In genomic region chr2:33981321-33981720, GRCm38 (mm10) we compare ENCODE assay signal across 24 mouse cellular contexts.
DNase-seq lines count a peak whose midpoint lies in the region; ATAC-seq and TF ChIP-seq lines count a peak whose summit lies in the region.
"Had no signal": no experiment of that assay in that cellular context is flagged by ENCODE, and none has a peak within 500 bp of the region (broad histone marks: within the 10 kb centered on the region; RNA-seq: fewer than 3 reads in every experiment).

No protein-coding gene starts in this region.

- H3K4me3 ChIP-seq in heart, embryonic 10.5 days, result no peak overlapping the region
- H3K4me3 ChIP-seq in heart, embryonic 11.5 days (ENCODE audit: low read depth, low read length), result no peak overlapping the region
- H3K4me3 ChIP-seq in liver, postnatal 0 days (ENCODE audit: low read depth, low read length), result no peak overlapping the region
- no peak overlapping the region for H3K4me3 ChIP-seq in liver, embryonic 11.5 days (ENCODE audit: low read depth, low read length)
- no peak overlapping the region for H3K4me3 ChIP-seq in midbrain, embryonic 14.5 days (replicated peaks; ENCODE audit: low read depth, low read length)
- no peak overlapping the region for H3K4me3 ChIP-seq in midbrain, embryonic 15.5 days
- H3K4me3 ChIP-seq: forebrain, embryonic 10.5 days; forebrain, embryonic 13.5 days; hindbrain, embryonic 13.5 days had no signal

- no peak overlapping the region for H3K9ac ChIP-seq in heart, embryonic 11.5 days (ENCODE audit: low read depth, low read length)
- H3K9ac ChIP-seq in liver, postnatal 0 days (replicated peaks), result no peak overlapping the region
- no peak overlapping the region for H3K9ac ChIP-seq in liver, embryonic 11.5 days (ENCODE audit: low read depth, low read length)
- no peak overlapping the region for H3K9ac ChIP-seq in midbrain, embryonic 14.5 days (replicated peaks; ENCODE audit: low read length)
- H3K9ac ChIP-seq in midbrain, embryonic 15.5 days, result no peak overlapping the region
- H3K9ac ChIP-seq: forebrain, embryonic 13.5 days; hindbrain, embryonic 13.5 days had no signal

- H3K4me1 ChIP-seq in heart, embryonic 10.5 days, result 0 out of 2 replicates have a peak, but pooled peaks cover 5% of the 10 kb centered on the region
- H3K4me1 ChIP-seq in heart, embryonic 11.5 days (ENCODE audit: control insufficient read depth, insufficient read depth, low read length), result no peaks in the 10 kb centered on the region
- H3K4me1 ChIP-seq in liver, postnatal 0 days (ENCODE audit: insufficient read depth), result no peaks in the 10 kb centered on the region
- no peaks in the 10 kb centered on the region for H3K4me1 ChIP-seq in liver, embryonic 11.5 days (replicated peaks; ENCODE audit: control insufficient read depth, insufficient read depth, low read length)
- H3K4me1 ChIP-seq in midbrain, embryonic 14.5 days (ENCODE audit: control insufficient read depth, insufficient read depth, low read length), result peaks cover 23% of the 10 kb centered on the region; the same call in 1 of the 2 replicates
- H3K4me1 ChIP-seq in midbrain, embryonic 15.5 days, result peaks cover 21% of the 10 kb centered on the region

- TF ChIP-seq CTCF in liver, postnatal 0 days (IDR thresholded peaks at IDR 0.05; ENCODE audit: low read depth), result no peak

- ATAC-seq in heart, embryonic 11.5 days (replicated peaks; ENCODE audit: insufficient number of reproducible peaks, low FRiP score, low TSS enrichment), result no peak
- ATAC-seq in liver, postnatal 0 days, result no peak
- no peak for ATAC-seq in liver, embryonic 11.5 days (replicated peaks; ENCODE audit: low FRiP score)
- no peak for ATAC-seq in midbrain, embryonic 14.5 days (ENCODE audit: low FRiP score, low TSS enrichment)
- ATAC-seq in midbrain, embryonic 15.5 days (replicated peaks), result no peak
- ATAC-seq: forebrain, embryonic 13.5 days; forebrain, embryonic 16.5 days; hindbrain, embryonic 16.5 days; Patski had no signal

- no peak overlapping the region for H3K27ac ChIP-seq in heart, embryonic 10.5 days
- H3K27ac ChIP-seq in heart, embryonic 11.5 days (ENCODE audit: low read depth, low read length), result no peak overlapping the region
- no peak overlapping the region for H3K27ac ChIP-seq in liver, postnatal 0 days (ENCODE audit: low read depth)
- no peak overlapping the region for H3K27ac ChIP-seq in liver, embryonic 11.5 days (ENCODE audit: low read depth, low read length)
- 0 out of 2 replicates have a peak overlapping the region, but pooled peaks have one; percentile 81 for H3K27ac ChIP-seq in midbrain, embryonic 14.5 days (replicated peaks; ENCODE audit: low read depth, low read length)
- H3K27ac ChIP-seq in midbrain, embryonic 15.5 days, result no peak overlapping the region
- H3K27ac ChIP-seq: forebrain, embryonic 10.5 days; forebrain, embryonic 13.5 days; hindbrain, embryonic 13.5 days had no signal

- no peak for TF ChIP-seq EP300 in liver, postnatal 0 days (IDR thresholded peaks at IDR 0.05; ENCODE audit: low read depth)

- peak; percentile 70 for DNase-seq in heart, embryonic 10.5 days (ENCODE audit: low spot score)
- DNase-seq in liver, postnatal 0 days, result peak; percentile 10
- DNase-seq in liver, embryonic 11.5 days (ENCODE audit: low spot score), result no peak
- DNase-seq in midbrain, embryonic 14.5 days, result no peak
- peak; percentile 7 for DNase-seq in thymus, postnatal 0 days (ENCODE audit: low spot score)
- DNase-seq in thymus, adult 18-20 months, result no peak
- DNase-seq: adrenal gland, postnatal 10 days; adrenal gland, postnatal 36 days; B cell, adult 2 months; cerebellum, adult 18-20 months; cerebellum, adult 9-10 months; cerebellum, postnatal 14 days; gastrocnemius, postnatal 10 days; gastrocnemius, postnatal 36 days; heart, postnatal 36 days had no signal

- peaks cover 18% of the 10 kb centered on the region for H3K27me3 ChIP-seq in heart, embryonic 10.5 days (ENCODE audit: insufficient read depth, poor library complexity, severe bottlenecking)
- peaks cover 8% of the 10 kb centered on the region; the same call in 1 of the 2 replicates for H3K27me3 ChIP-seq in heart, embryonic 11.5 days (ENCODE audit: control insufficient read depth, insufficient read depth, low read length)
- no peaks in the 10 kb centered on the region for H3K27me3 ChIP-seq in liver, postnatal 0 days (ENCODE audit: insufficient read depth, low read length)
- H3K27me3 ChIP-seq in liver, embryonic 11.5 days (replicated peaks; ENCODE audit: control insufficient read depth, insufficient read depth, low read length), result no peaks in the 10 kb centered on the region; the same call in 1 of the 2 replicates
- H3K27me3 ChIP-seq in midbrain, embryonic 14.5 days (ENCODE audit: control insufficient read depth, insufficient read depth, low read length), result no peaks in the 10 kb centered on the region
- no peaks in the 10 kb centered on the region for H3K27me3 ChIP-seq in midbrain, embryonic 15.5 days (replicated peaks)

- WGBS in heart, embryonic 10.5 days, result 84% methylated on average over 7 of the region's 7 CpGs
- 82% methylated on average over 7 of the region's 7 CpGs for WGBS in heart, embryonic 11.5 days (ENCODE audit: insufficient replicate concordance)
- 68% methylated on average over 7 of the region's 7 CpGs for WGBS in liver, postnatal 0 days (ENCODE audit: insufficient replicate concordance)
- WGBS in liver, embryonic 11.5 days, result 72% methylated on average over 7 of the region's 7 CpGs
- 64% methylated on average over 7 of the region's 7 CpGs for WGBS in midbrain, embryonic 14.5 days
- 79% methylated on average over 5 of the region's 7 CpGs for WGBS in midbrain, embryonic 15.5 days

- no peaks in the 10 kb centered on the region for H3K36me3 ChIP-seq in heart, embryonic 10.5 days
- H3K36me3 ChIP-seq in heart, embryonic 11.5 days (ENCODE audit: control insufficient read depth, insufficient read depth, low read length), result no peaks in the 10 kb centered on the region
- H3K36me3 ChIP-seq in liver, postnatal 0 days (replicated peaks; ENCODE audit: insufficient read depth, low read length), result no peaks in the 10 kb centered on the region
- H3K36me3 ChIP-seq in liver, embryonic 11.5 days (ENCODE audit: control insufficient read depth, insufficient read depth, low read length), result no peaks in the 10 kb centered on the region
- H3K36me3 ChIP-seq in midbrain, embryonic 14.5 days (ENCODE audit: control insufficient read depth, insufficient read depth, low read length), result no peaks in the 10 kb centered on the region
- H3K36me3 ChIP-seq in midbrain, embryonic 15.5 days (replicated peaks), result no peaks in the 10 kb centered on the region
- H3K36me3 ChIP-seq: forebrain, embryonic 10.5 days; G1E; hindbrain, embryonic 13.5 days had no signal

- no peak overlapping the region for H3K4me2 ChIP-seq in heart, embryonic 11.5 days
- no peak overlapping the region for H3K4me2 ChIP-seq in liver, postnatal 0 days (ENCODE audit: low read depth, low read length)
- H3K4me2 ChIP-seq in liver, embryonic 11.5 days, result no peak overlapping the region
- no peak overlapping the region for H3K4me2 ChIP-seq in midbrain, embryonic 14.5 days (ENCODE audit: low read length)
- no peak overlapping the region for H3K4me2 ChIP-seq in midbrain, embryonic 15.5 days
- H3K4me2 ChIP-seq: forebrain, embryonic 13.5 days; hindbrain, embryonic 13.5 days had no signal

- no peaks in the 10 kb centered on the region for H3K9me3 ChIP-seq in heart, embryonic 10.5 days
- no peaks in the 10 kb centered on the region for H3K9me3 ChIP-seq in heart, embryonic 11.5 days (replicated peaks; ENCODE audit: control insufficient read depth, low read length)
- no peaks in the 10 kb centered on the region for H3K9me3 ChIP-seq in liver, postnatal 0 days (ENCODE audit: low read length)
- H3K9me3 ChIP-seq in liver, embryonic 11.5 days (ENCODE audit: control insufficient read depth, low read length), result no peaks in the 10 kb centered on the region
- H3K9me3 ChIP-seq in midbrain, embryonic 14.5 days (ENCODE audit: control insufficient read depth, low read length), result no peaks in the 10 kb centered on the region
- H3K9me3 ChIP-seq in midbrain, embryonic 15.5 days, result no peaks in the 10 kb centered on the region
- H3K9me3 ChIP-seq: forebrain, embryonic 10.5 days; forebrain, embryonic 13.5 days; G1E; hindbrain, embryonic 13.5 days had no signal

Comparison
In these comparisons a context has a peak if more than half of its experiments do, and no peak if none do; other contexts are left out.
1. DNase-seq: peak in heart, embryonic 10.5 days (single experiment), liver, postnatal 0 days (single experiment) and thymus, postnatal 0 days (single experiment); none in liver, embryonic 11.5 days (single experiment), midbrain, embryonic 14.5 days (single experiment) and thymus, adult 18-20 months (0 of 2).